Mouse (Mus musculus) heart, adult 2 months (tissue): ENCODE data around the gene Ankib1. TPM values are rescaled to one million over a fixed set of nuclear protein-coding genes. Genes with fewer than 3 reads are reported as not detected.

Experiments
- DNase-seq, 2 experiments: peaks; one replicate each; pipeline ENCODE4 v3.0.0; 2021
- H3K27ac ChIP-seq: fragments of 200-600 bp; 2 replicates; pipeline ENCODE4 v1.8.1; 2022
- H3K27me3 ChIP-seq: fragments of 200-500 bp; 2 replicates; pipeline ENCODE4 v1.6.1; 2012; ENCODE audit warnings: mild to moderate bottlenecking, low read length, inconsistent platforms, mixed read lengths; ENCODE audit not compliant: control insufficient read depth, insufficient read depth
- H3K36me3 ChIP-seq: fragments of 200-500 bp; 2 replicates; pipeline ENCODE4 v1.6.1; 2012; ENCODE audit warnings: low read length, inconsistent platforms; ENCODE audit not compliant: control insufficient read depth, insufficient read depth
- H3K4me1 ChIP-seq: fragments of 200-500 bp; 2 replicates; pipeline ENCODE4 v1.6.1; 2011; ENCODE audit warnings: low read length; ENCODE audit not compliant: control insufficient read depth, insufficient read depth
- H3K4me3 ChIP-seq: fragments of 200-600 bp; 2 replicates; pipeline ENCODE4 v1.8.1; 2022
- H3K79me2 ChIP-seq: fragments of 200-500 bp; replicated peaks from 2 replicates; pipeline ENCODE4 v1.6.1; 2012; ENCODE audit warnings: mild to moderate bottlenecking, inconsistent platforms, low read length, moderate library complexity, mixed read lengths; ENCODE audit not compliant: control insufficient read depth, insufficient read depth
- H3K9ac ChIP-seq: fragments of 200-500 bp; 2 replicates; pipeline ENCODE4 v1.6.1; 2012; ENCODE audit warnings: low read depth, mild to moderate bottlenecking, control low read depth, inconsistent platforms, low read length, mixed read lengths
- CTCF ChIP-seq: fragments of 200-600 bp; IDR thresholded peaks from 2 replicates; pipeline ENCODE4 v1.8.1; 2022; ENCODE audit warnings: antibody characterized with exemption, mild to moderate bottlenecking, moderate library complexity
- EP300 ChIP-seq: fragments of 200-500 bp; IDR thresholded peaks from 2 replicates; pipeline ENCODE4 v1.6.1; 2011; ENCODE audit warnings: low read depth, low read length, control low read depth; ENCODE audit not compliant: insufficient read depth
- POLR2A ChIP-seq: fragments of 200-500 bp; IDR thresholded peaks from 2 replicates; pipeline ENCODE4 v1.6.1; 2011; ENCODE audit warnings: mild to moderate bottlenecking, low read depth, low read length, control low read depth; ENCODE audit not compliant: insufficient read depth
- WGBS: fragments of 180-500 bp; shearing (Covaris S2); methylation state at CpG from one replicate; pipeline ENCODE4 v1.1.7; 2018; 5-methylcytosine and 5-hydroxymethylcytosine counted together
- intact Hi-C: fragments of 180-260 bp; cut with DNase I; formaldehyde crosslinking; loops from one replicate; pipeline ENCODE4 v1.15.1; 2025
- polyA plus RNA-seq: library from polyadenylated mRNA; depleted of rRNA; stranded (reverse); fragments of >200 nt; gene quantifications from 2 replicates; pipeline ENCODE4 v1.2.3, GENCODE M21; 2012
- total RNA-seq, 2 experiments: library from RNA; stranded (reverse); gene quantifications; 2 replicates each; pipeline ENCODE4 v1.2.3; 2021

Ankib1 gene
- total and polyA plus RNA-seq, 3 experiments: 3.6 to 28.0 (median 25.2) TPM

DNA sequence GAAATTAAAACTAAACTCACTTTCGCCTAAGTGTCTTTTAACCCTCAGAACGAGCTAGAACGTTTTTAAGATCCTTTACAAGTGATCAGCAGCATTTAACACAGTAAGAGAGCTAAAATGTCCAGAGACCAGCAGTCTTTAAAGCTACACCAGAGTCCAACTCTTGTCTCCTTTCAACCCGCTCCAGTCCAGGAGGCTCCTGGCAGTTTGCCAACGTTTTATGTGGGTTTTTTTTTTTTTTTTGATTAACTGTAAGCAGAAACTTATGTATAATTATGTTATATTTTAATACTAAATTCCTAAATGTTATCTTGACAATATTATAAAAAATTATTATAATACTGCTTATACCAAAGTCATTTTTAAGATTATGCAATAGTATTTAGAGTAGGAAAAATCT is 73.9 kb downstream of the Ankib1 start:
- H3K4me1 ChIP-seq: no peaks in the 10 kb centered on the region
- no peaks in the 10 kb centered on the region for H3K79me2 ChIP-seq
- H3K27me3 ChIP-seq: no peaks in the 10 kb centered on the region
- TF ChIP-seq EP300: no peak
- TF ChIP-seq POLR2A: no peak
- TF ChIP-seq CTCF: no peak
- intact Hi-C loops: no loop called here
- no peak overlapping the region for H3K4me3 ChIP-seq
- H3K9ac ChIP-seq: no peak overlapping the region
- H3K36me3 ChIP-seq: no peaks in the 10 kb centered on the region
- no peak overlapping the region for H3K27ac ChIP-seq
- no peak for DNase-seq
- WGBS: 70% methylated on average over 5 of the region's 5 CpGs

GRCm38 (mm10) chr5:3725491-3725890 is 77.2 kb downstream of the Ankib1 start:
- Histone ChIP-seq H3K27ac (no peak overlapping the region), H3K79me2 (no peaks in the 10 kb centered on the region), H3K4me1 (no peaks in the 10 kb centered on the region; the same call in 1 of the 2 replicates), H3K27me3 (no peaks in the 10 kb centered on the region), H3K9ac (no peak overlapping the region), H3K36me3 (peaks cover 3% of the 10 kb centered on the region; the same call in 1 of the 2 replicates), H3K4me3 (no peak overlapping the region)
- no peak for TF ChIP-seq CTCF
- no peak for TF ChIP-seq POLR2A
- no peak for TF ChIP-seq EP300
- intact Hi-C loops: no loop called here
- 77% methylated on average over 1 of the region's 1 CpGs for WGBS
- DNase-seq: no peak

GRCm38 (mm10) chr5:3723415-3723814 is 79.3 kb downstream of the Ankib1 start:
- intact Hi-C loops: loop anchor here (5.0 kb wide), 1 partner anchor 89 kb away; no protein-coding TSS in a partner anchor
- Histone ChIP-seq H3K4me3 (no peak overlapping the region), H3K9ac (no peak overlapping the region), H3K27me3 (no peaks in the 10 kb centered on the region), H3K4me1 (no peaks in the 10 kb centered on the region; the same call in 1 of the 2 replicates), H3K27ac (no peak overlapping the region), H3K36me3 (peaks cover 3% of the 10 kb centered on the region; the same call in 1 of the 2 replicates), H3K79me2 (no peaks in the 10 kb centered on the region; the same call in 1 of the 2 replicates)
- TF ChIP-seq EP300 (no peak), CTCF (no peak), POLR2A (no peak)
- DNase-seq: no peak
- 95% methylated on average over 2 of the region's 2 CpGs for WGBS

GRCm38 (mm10) chr5:3722873-3723272 is 79.9 kb downstream of the Ankib1 start:
- 80% methylated on average over 2 of the region's 2 CpGs for whole genome bisulfite sequencing
- Histone ChIP-seq H3K9ac (no peak overlapping the region), H3K36me3 (peaks cover 3% of the 10 kb centered on the region; the same call in 1 of the 2 replicates), H3K79me2 (no peaks in the 10 kb centered on the region; the same call in 1 of the 2 replicates), H3K27ac (no peak overlapping the region), H3K4me1 (no peaks in the 10 kb centered on the region; the same call in 1 of the 2 replicates), H3K27me3 (no peaks in the 10 kb centered on the region), H3K4me3 (no peak overlapping the region)
- TF ChIP-seq POLR2A (no peak), EP300 (no peak), CTCF (no peak)
- DNase-seq: no peak
- intact Hi-C loops: loop anchor here (5.0 kb wide), 1 partner anchor 89 kb away; no protein-coding TSS in a partner anchor

DNA sequence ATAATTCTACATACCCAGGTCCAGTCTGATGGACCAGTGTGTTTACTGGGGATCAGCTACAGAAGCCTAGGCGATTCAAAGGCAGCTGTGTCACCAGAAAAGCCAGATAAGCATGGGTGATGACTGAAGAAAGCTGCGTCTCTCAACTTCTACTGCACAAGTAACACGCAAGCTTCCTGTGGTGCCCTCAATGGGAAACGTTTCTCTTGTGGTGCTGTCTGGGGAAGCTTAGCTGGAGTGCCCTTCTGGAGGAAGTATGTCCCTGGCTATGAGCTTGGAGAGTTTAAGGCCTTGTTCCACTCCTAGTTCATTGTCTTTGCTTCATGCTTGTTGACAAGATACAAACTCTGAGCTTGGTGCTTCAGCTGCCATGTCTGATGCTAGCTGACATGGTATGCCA is 83.4 kb downstream of the Ankib1 start:
- 82% methylated on average over 4 of the region's 4 CpGs for WGBS
- intact Hi-C loops: no loop called here
- H3K9ac ChIP-seq: no peak overlapping the region

DNA sequence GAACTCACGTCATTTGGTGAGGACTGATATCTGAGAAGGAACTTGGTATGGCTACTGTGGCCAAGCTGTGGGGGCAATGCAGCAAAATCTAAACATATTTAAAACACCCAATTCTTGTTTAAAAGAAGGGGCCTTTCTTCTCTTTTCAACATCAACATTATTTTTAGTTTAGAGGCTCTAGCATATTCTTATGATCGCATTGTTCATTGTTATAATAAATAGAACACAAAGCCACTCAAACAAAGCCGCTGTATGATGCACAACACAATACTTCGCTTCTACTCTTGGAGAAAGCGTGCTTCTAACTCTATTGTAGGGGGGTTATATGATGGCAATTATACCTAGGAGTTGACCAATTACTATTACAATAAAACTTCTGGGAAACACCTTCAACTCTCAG is 86.9 kb downstream of the Ankib1 start:
- 96% methylated on average over 5 of the region's 5 CpGs for WGBS
- no peaks in the 10 kb centered on the region for H3K27me3 ChIP-seq

More for the DNA sequence above, 83.4 kb downstream of the Ankib1 start:
- TF ChIP-seq EP300 (no peak), CTCF (no peak), POLR2A (no peak)
- Histone ChIP-seq H3K4me3 (no peak overlapping the region), H3K4me1 (no peaks in the 10 kb centered on the region; the same call in 1 of the 2 replicates), H3K27me3 (no peaks in the 10 kb centered on the region), H3K79me2 (no peaks in the 10 kb centered on the region; the same call in 1 of the 2 replicates), H3K36me3 (peaks cover 3% of the 10 kb centered on the region; the same call in 1 of the 2 replicates), H3K27ac (no peak overlapping the region)
- no peak for DNase-seq

More for the DNA sequence above, 86.9 kb downstream of the Ankib1 start:
- intact Hi-C loops: no loop called here
- H3K9ac ChIP-seq: no peak overlapping the region
- no peaks in the 10 kb centered on the region; the same call in 1 of the 2 replicates for H3K36me3 ChIP-seq
- no peak for DNase-seq
- H3K4me1 ChIP-seq: no peaks in the 10 kb centered on the region
- TF ChIP-seq CTCF (no peak), POLR2A (no peak), EP300 (no peak)
- H3K4me3 ChIP-seq: no peak overlapping the region
- no peak overlapping the region for H3K27ac ChIP-seq
- no peaks in the 10 kb centered on the region; the same call in 1 of the 2 replicates for H3K79me2 ChIP-seq
